9 mouse cellular contexts compared by ENCODE assay signal in genomic region chr19:47886617-47887016, GRCm38 (mm10). TPM values are rescaled to one million over a fixed set of nuclear protein-coding genes. Genes with fewer than 3 reads are reported as not detected.
DNase-seq lines count a peak whose midpoint lies in the region; TF ChIP-seq lines count a peak whose summit lies in the region.
"Had no signal": no experiment of that assay in that cellular context is flagged by ENCODE, and none has a peak within 500 bp of the region (broad histone marks: within the 10 kb centered on the region; RNA-seq: fewer than 3 reads in every experiment).

No protein-coding gene starts in this region.

- DNase-seq in gastrocnemius, adult 2 months = peak; percentile 43
- no peak for DNase-seq in gastrocnemius, postnatal 36 days
- peak; percentile 72 to 75 for DNase-seq in heart, adult 9 months (ENCODE audit: low spot score in 2 of 2)
- peak; percentile 82 for DNase-seq in kidney, postnatal 10 days
- DNase-seq in lung, postnatal 4 days = peak; percentile 71 to 77
- DNase-seq in left cerebral cortex, adult 18-20 months (ENCODE audit: low spot score in 2 of 2) = no peak
- no peak for DNase-seq in right cerebral cortex, adult 2 months (ENCODE audit: low spot score in 2 of 2)
- DNase-seq in forebrain, embryonic 10.5 days (ENCODE audit: extremely low spot score, low spot score) = no peak

- no peaks in the 10 kb centered on the region for H3K36me3 ChIP-seq in forebrain, embryonic 10.5 days (replicated peaks)

- WGBS in forebrain, embryonic 10.5 days = 86% methylated on average over 7 of the region's 7 CpGs

- peak overlapping the region; percentile 13; the same call in 1 of the 2 replicates for H3K27ac ChIP-seq in gastrocnemius, adult 2 months
- H3K27ac ChIP-seq in forebrain, embryonic 10.5 days = no peak overlapping the region

- intact Hi-C loops in gastrocnemius, adult 2 months (cut with DNase I) = no loop called here
- intact Hi-C loops in gastrocnemius, postnatal 36 days (cut with DNase I) = no loop called here

- H3K4me1 ChIP-seq in forebrain, embryonic 10.5 days = peaks cover 10% of the 10 kb centered on the region; the same call in 1 of the 2 replicates

- no peak overlapping the region for H3K4me3 ChIP-seq in gastrocnemius, adult 2 months
- H3K4me3 ChIP-seq in forebrain, embryonic 10.5 days = no peak overlapping the region

- H3K9me3 ChIP-seq in forebrain, embryonic 10.5 days = no peaks in the 10 kb centered on the region

- H3K27me3 ChIP-seq in forebrain, embryonic 10.5 days (ENCODE audit: poor library complexity, severe bottlenecking) = no peaks in the 10 kb centered on the region
- H3K27me3 ChIP-seq: CH12.LX had no signal

- TF ChIP-seq CTCF in gastrocnemius, adult 2 months (IDR thresholded peaks at IDR 0.05) = no peak

RNA-seq across cellular contexts. Expression of gene Gsto2, which starts 21.3 kb away (rescaled TPM):
- total RNA-seq in gastrocnemius, adult 2 months (2021) = under 1 TPM; 0.51 to 0.73 TPM
- under 1 TPM; 0.22 to 0.66 TPM for total RNA-seq in gastrocnemius, postnatal 36 days (2021)
- 1 to 10 TPM; 2.1 to 2.5 TPM for total RNA-seq in left cerebral cortex, adult 18-20 months (2021)
- polyA plus RNA-seq in forebrain, embryonic 10.5 days (2016; fragmentation: Nextera tagmentation; extraction: Ambion mirVana) = 0.76 and 0.81 TPM in 2 replicates

RNA-seq across cellular contexts. Expression of gene Gsto1, which starts 31.8 kb away (rescaled TPM):
- 10 to 100 TPM; 43.7 to 70.1 TPM for total RNA-seq in gastrocnemius, adult 2 months (2021)
- 10 to 100 TPM; 40.8 to 59.1 TPM for total RNA-seq in gastrocnemius, postnatal 36 days (2021)
- 10 to 100 TPM; 39.4 to 41.8 TPM for total RNA-seq in left cerebral cortex, adult 18-20 months (2021)
- 115 and 120 TPM in 2 replicates for polyA plus RNA-seq in forebrain, embryonic 10.5 days (2016; fragmentation: Nextera tagmentation; extraction: Ambion mirVana)

RNA-seq across cellular contexts. Expression of gene Cfap43, which starts 32.5 kb away (rescaled TPM):
- total RNA-seq in gastrocnemius, adult 2 months (2021) = under 1 TPM in 1 of 2 experiments, not detected in 1; 0.11 TPM
- total RNA-seq in gastrocnemius, postnatal 36 days (2021) = not detected
- total RNA-seq in left cerebral cortex, adult 18-20 months (2021) = under 1 TPM; 0.45 to 0.70 TPM
- 0.05 and 0.06 TPM in 2 replicates for polyA plus RNA-seq in forebrain, embryonic 10.5 days (2016; fragmentation: Nextera tagmentation; extraction: Ambion mirVana)

RNA-seq across cellular contexts. Expression of gene Itprip, which starts 32.5 kb away (rescaled TPM):
- under 1 TPM; 0.75 to 0.99 TPM for total RNA-seq in gastrocnemius, adult 2 months (2021)
- under 1 TPM; 0.74 to 0.76 TPM for total RNA-seq in gastrocnemius, postnatal 36 days (2021)
- total RNA-seq in left cerebral cortex, adult 18-20 months (2021) = 1 to 10 TPM; 1.1 to 1.3 TPM
- 21.2 and 21.9 TPM in 2 replicates for polyA plus RNA-seq in forebrain, embryonic 10.5 days (2016; fragmentation: Nextera tagmentation; extraction: Ambion mirVana)

RNA-seq across cellular contexts. Expression of gene Cfap58, which starts 50.9 kb away (rescaled TPM):
- total RNA-seq in gastrocnemius, adult 2 months (2021) = not detected
- total RNA-seq in gastrocnemius, postnatal 36 days (2021) = not detected
- under 1 TPM; 0.12 to 0.51 TPM for total RNA-seq in left cerebral cortex, adult 18-20 months (2021)
- 0.06 TPM in 1 of 2 replicates, not detected in the other for polyA plus RNA-seq in forebrain, embryonic 10.5 days (2016; fragmentation: Nextera tagmentation; extraction: Ambion mirVana)

Comparison
In these comparisons a context has a peak if more than half of its experiments do, and no peak if none do; other contexts are left out.
1. DNase-seq: peak in gastrocnemius, adult 2 months (single experiment), heart, adult 9 months (2 of 2), kidney, postnatal 10 days (single experiment) and lung, postnatal 4 days (2 of 2); none in gastrocnemius, postnatal 36 days (0 of 2), left cerebral cortex, adult 18-20 months (0 of 2), right cerebral cortex, adult 2 months (0 of 2) and forebrain, embryonic 10.5 days (single experiment).